Mouse (Mus musculus): Measurements from ENCODE around the gene Cabp2.
A peak's percentile ranks its signal among the peaks of the same experiment; 100 is the strongest.

Gene Cabp2

GRCm38 (mm10) chr19:4083826-4084225, 2.4 kb downstream of the Cabp2 start:
- no peak for DNase-seq

DNA sequence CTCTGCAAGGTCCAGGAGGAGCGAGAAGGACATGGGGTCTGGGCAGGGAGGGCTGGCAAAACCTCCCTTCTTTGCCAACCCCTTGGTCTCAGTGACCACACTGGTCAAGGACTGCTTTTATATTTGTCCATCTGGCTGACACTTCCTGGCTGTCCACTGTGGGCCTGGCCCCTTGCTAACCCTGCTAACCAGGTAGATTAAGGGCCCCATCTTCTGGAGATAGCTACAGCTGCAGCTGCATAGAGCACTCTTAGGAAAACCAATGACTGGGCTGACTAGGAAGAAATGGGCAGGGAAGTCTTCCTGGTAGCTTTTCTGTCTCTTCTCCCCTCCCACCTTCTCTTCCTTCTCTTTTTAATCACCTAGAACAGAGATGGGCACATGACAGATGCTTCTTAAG, 3.6 kb downstream of the Cabp2 start:
- DNase-seq = no peak

- no peak for DNase-seq
Measured at GRCm38 (mm10) chr19:4086156-4086555, 4.8 kb downstream of the Cabp2 start.

- no peak for DNase-seq
Measured at GRCm38 (mm10) chr19:4087090-4087489, 5.7 kb downstream of the Cabp2 start.

- no peak for DNase-seq
Measured at GRCm38 (mm10) chr19:4088146-4088545, 6.8 kb downstream of the Cabp2 start.

- DNase-seq = no peak
Measured at GRCm38 (mm10) chr19:4089128-4089527, 7.8 kb downstream of the Cabp2 start.

DNA sequence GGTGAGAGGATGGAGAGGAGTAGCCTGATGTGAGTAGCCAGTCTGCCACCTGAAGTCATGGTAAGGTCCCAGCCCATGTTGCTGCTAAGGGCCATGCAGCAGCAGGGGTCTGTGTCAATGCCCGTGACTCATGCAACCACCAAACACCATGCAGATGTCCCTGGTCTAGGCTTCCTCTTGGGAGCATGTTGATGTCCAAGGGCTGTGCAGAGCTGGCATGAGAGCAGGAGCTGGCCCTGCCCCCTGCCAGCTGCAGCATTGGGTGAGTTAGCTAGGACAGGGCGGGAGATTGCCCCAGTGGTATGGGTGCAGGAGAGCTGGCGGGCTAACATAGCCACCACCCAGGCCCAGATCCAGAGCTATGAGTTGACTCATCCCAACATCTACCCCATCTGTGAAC, 9.1 kb downstream of the Cabp2 start:
- DNase-seq = no peak

GRCm38 (mm10) chr19:4091383-4091782, 10.0 kb downstream of the Cabp2 start:
- DNase-seq = no peak

- no peak for DNase-seq
Measured at GRCm38 (mm10) chr19:4092750-4093149, 11.4 kb downstream of the Cabp2 start.

GRCm38 (mm10) chr19:4093772-4094171, 12.4 kb downstream of the Cabp2 start:
- no peak for DNase-seq

- DNase-seq = no peak
Measured at GRCm38 (mm10) chr19:4094348-4094747, 13.0 kb downstream of the Cabp2 start.

- DNase-seq = no peak
Measured at GRCm38 (mm10) chr19:4094774-4095303, 13.5 kb downstream of the Cabp2 start.

DNA sequence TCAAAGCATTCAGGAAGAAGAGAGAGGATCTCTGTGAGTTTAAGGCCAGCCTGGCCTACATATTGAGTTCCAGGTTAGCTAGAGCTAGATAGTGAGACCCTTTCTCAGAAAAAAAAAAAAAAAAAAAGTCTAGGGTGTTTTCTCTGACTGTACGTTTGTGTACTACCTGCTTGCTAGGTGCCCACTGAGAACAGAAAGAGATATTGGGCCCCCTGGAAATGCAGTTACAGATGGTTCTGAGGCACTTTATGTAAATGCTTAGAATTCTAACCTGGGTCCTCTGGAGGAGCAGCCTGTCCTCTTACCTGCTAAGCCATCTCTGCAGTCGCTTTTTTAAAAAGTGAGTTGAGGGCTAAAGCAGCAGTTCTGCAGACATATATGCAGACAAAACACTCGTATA, 14.4 kb downstream of the Cabp2 start:
- DNase-seq = no peak

DNA sequence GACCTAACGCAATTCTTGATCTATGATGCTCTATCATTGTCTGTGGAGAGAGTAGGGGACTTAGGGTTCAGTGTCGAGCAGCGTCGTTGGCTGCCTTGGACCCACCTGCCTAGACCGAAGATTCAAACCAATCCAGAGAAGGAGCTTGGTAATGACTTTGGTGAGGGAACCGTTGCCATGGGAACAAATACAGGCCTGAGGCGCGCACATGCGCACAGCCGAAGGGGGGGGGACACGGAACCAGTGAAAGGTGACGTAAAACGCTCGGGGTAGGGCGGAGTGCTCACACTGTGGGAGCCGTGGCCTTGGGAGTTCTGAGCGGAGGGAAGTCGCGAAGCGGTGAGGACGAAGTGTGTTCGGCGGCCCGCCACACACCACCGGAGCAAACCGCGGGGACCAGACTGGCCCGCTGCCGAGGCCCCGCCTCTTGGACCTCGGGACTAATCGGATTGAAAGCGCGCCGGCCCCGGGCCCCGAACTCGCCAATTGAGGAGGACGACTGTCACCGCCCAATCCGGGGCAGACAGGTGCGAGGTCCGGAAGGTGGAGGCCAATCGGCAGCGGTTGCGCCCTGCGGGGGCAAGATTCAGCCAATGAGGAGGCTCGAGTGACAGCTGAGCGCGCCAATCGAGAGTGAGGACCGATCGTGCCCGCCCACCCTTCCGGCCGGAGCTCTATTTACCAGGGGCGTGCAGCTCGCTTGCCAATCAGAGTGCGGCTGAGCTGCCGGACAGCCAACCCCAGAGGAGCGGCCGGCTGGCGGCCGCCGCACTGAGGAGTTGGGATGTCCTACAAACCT, 15.5 kb downstream of the Cabp2 start, which contains the start of gene Cdk2ap2:
TSS of gene Cdk2ap2 (plus strand) at position 541 of the 799 bp plus-strand sequence.
- peak; percentile 99 for DNase-seq

DNA sequence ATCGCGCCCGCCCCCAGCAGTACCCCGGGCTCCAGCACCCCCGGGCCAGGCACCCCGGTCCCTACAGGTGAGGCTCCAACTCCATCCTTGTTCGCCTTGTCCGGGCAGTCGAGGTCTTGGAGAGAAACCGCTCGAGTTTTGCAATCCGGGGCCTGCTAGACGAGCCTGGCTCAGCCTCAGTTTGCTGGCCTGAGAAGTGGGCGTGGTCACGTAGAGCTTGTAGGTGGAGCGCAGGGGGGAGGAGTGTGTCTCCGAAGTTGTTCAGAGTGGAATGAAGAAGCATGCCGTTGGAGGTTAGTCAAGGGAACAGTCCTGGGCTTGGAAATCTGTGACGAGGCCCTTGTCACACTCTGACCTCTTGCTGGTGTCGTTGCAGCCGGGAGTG, 16.1 kb downstream of the Cabp2 start:
- DNase-seq = peak; percentile 93

DNA sequence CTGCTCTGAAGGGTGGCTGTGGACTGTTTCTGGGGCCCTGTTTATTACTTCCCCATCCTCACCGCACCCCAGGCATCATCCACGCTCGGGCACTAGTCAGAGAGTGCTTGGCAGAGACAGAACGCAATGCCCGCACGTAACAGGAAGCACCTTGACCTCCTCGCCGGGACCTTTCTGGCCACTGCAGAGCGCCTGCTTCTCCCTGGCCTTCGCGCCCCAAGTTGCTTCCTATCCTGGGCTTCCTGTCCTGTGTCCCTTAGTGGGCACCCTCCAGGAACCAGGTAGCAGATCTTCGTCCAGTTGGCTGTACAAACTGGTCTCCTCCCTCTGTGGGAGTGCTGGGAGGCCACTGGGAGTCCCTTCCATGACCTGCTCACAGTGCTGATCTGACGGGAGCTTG, 17.0 kb downstream of the Cabp2 start:
- DNase-seq = no peak

- DNase-seq = peak; percentile 94
Measured at GRCm38 (mm10) chr19:4099056-4099455, 17.7 kb downstream of the Cabp2 start.

- peak; percentile 87 for DNase-seq
Measured at GRCm38 (mm10) chr19:4099837-4100717, 18.7 kb downstream of the Cabp2 start, which contains the start of gene Pitpnm1. TSS of gene Pitpnm1 (plus strand) at chr19:4099998.

GRCm38 (mm10) chr19:4100718-4101261, 19.4 kb downstream of the Cabp2 start:
- peak; percentile 26 for DNase-seq

DNA sequence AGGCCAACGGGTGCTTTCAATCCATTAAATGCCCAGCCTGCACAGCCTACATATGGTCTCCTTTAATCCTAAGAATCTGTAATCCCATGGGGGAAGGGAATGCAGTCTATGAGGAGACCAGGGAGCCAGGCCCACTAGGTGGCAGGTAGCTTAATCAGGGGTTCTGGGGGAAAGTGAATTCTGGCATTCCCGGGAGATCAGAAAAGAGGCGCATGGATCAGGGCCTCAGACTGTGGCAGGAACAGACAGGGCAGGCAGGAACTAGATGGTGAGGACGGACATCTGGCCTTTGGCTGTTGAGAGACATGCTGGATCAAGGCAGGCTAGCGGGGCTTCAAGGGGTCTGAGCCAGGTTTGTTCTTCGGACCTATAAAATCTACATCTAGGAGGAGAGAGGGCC, 20.1 kb downstream of the Cabp2 start:
- no peak for DNase-seq

DNA sequence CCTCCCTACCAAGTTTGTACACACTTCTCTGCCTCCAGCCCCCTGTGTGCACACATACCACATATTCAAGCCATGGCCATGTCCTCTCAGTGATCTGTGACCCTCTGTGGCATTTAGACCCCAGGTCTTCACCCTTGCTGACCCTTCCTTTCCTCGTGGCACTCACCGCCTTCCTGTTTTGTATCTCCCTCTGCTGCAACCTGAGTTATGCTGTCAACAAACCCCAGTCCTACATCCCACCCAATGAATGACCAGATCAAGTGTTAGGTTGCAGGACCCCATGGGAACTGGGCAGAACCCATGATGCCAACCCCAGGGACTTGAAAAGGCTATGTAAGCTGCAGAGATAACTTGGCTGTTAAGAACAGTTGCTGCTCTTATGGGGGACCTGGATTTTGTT, 20.7 kb downstream of the Cabp2 start:
- DNase-seq = no peak

GRCm38 (mm10) chr19:4102626-4103025, 21.2 kb downstream of the Cabp2 start:
- DNase-seq = no peak

DNA sequence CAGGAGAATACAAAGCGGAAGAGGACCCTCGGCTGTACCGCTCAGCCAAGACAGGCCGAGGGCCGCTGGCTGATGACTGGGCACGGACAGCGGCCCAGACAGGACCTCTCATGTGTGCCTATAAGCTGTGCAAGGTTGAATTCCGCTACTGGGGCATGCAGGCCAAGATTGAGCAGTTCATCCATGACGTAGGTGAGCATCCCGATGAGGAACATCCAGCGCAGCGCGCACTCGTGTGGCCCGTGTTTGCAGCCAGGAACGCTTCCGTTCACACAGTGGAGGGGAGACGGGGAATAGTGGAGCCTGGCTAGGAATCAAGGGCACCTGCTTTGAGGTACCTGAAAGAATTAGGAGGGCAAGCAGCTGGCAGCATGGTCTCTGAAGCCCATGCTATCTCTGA, 21.9 kb downstream of the Cabp2 start:
- no peak for DNase-seq
